In genomic region chr12:87334886-87335285, GRCm38 (mm10) we compare ENCODE assay signal across 11 mouse cellular contexts. TPM values are rescaled to one million over a fixed set of nuclear protein-coding genes. Genes with fewer than 3 reads are reported as not detected.
A peak's percentile ranks its signal among the peaks of the same experiment; 100 is the strongest.
DNase-seq lines count a peak whose midpoint lies in the region; ATAC-seq and TF ChIP-seq lines count a peak whose summit lies in the region.
"Had no signal": no experiment of that assay in that cellular context is flagged by ENCODE, and none has a peak within 500 bp of the region (broad histone marks: within the 10 kb centered on the region; RNA-seq: fewer than 3 reads in every experiment).

No protein-coding gene starts in this region.

- no peaks in the 10 kb centered on the region for H3K27me3 ChIP-seq in forebrain, embryonic 14.5 days (replicated peaks; ENCODE audit: control insufficient read depth, insufficient read depth, low read length)
- H3K27me3 ChIP-seq in forebrain, embryonic 12.5 days: no peaks in the 10 kb centered on the region
- H3K27me3 ChIP-seq: limb, embryonic 12.5 days; neural tube, embryonic 12.5 days had no signal

- peak; percentile 69 for DNase-seq in forebrain, embryonic 14.5 days (ENCODE audit: low spot score)
- no peak for DNase-seq in left cerebral cortex, adult 2 months (ENCODE audit: extremely low spot score in 1 of 2, low spot score in 2 of 2)
- DNase-seq in left cerebral cortex, adult 8-10 months (ENCODE audit: low spot score in 2 of 2): no peak
- no peak for DNase-seq in ES-E14 (ENCODE audit: low read depth, low spot score)
- no peak for DNase-seq in spleen, adult 18-20 months
- no peak for DNase-seq in adrenal gland, adult 8-10 months
- DNase-seq: heart, postnatal 36 days had no signal

- no peaks in the 10 kb centered on the region for H3K9me3 ChIP-seq in forebrain, embryonic 14.5 days (replicated peaks; ENCODE audit: control insufficient read depth, low read length)
- no peaks in the 10 kb centered on the region for H3K9me3 ChIP-seq in forebrain, embryonic 12.5 days
- H3K9me3 ChIP-seq in ES-E14 (ENCODE audit: control insufficient read depth, insufficient read depth, low read depth, low read length): no peaks in the 10 kb centered on the region
- H3K9me3 ChIP-seq: limb, embryonic 12.5 days; neural tube, embryonic 12.5 days had no signal

- no peak overlapping the region for H3K9ac ChIP-seq in forebrain, embryonic 14.5 days (ENCODE audit: low read length)
- no peak overlapping the region for H3K9ac ChIP-seq in forebrain, embryonic 12.5 days
- no peak overlapping the region for H3K9ac ChIP-seq in ES-E14 (ENCODE audit: insufficient read depth, low read depth, low read length, poor library complexity, severe bottlenecking)
- H3K9ac ChIP-seq: limb, embryonic 12.5 days; neural tube, embryonic 12.5 days had no signal

- TF ChIP-seq CTCF in left cerebral cortex, adult 2 months (IDR thresholded peaks at IDR 0.05): peak; percentile 68

- no peak for ATAC-seq in forebrain, embryonic 14.5 days
- ATAC-seq in forebrain, embryonic 12.5 days (ENCODE audit: low FRiP score): no peak
- ATAC-seq in granulocyte monocyte progenitor cell, adult 5-6 weeks (replicated peaks; ENCODE audit: poor library complexity, severe bottlenecking): peak; percentile 38; the same call in 1 of the 2 replicates

- 17% methylated on average over 2 of the region's 2 CpGs for whole genome bisulfite sequencing in forebrain, embryonic 14.5 days
- WGBS in forebrain, embryonic 12.5 days: 35% methylated on average over 2 of the region's 2 CpGs

- H3K4me2 ChIP-seq in forebrain, embryonic 14.5 days (ENCODE audit: low read length): no peak overlapping the region
- H3K4me2 ChIP-seq in forebrain, embryonic 12.5 days: no peak overlapping the region
- H3K4me2 ChIP-seq: limb, embryonic 12.5 days; neural tube, embryonic 12.5 days had no signal

- peaks cover 5% of the 10 kb centered on the region; the same call in 1 of the 2 replicates for H3K4me1 ChIP-seq in forebrain, embryonic 14.5 days (ENCODE audit: control insufficient read depth, insufficient read depth, low read length)
- peaks cover 13% of the 10 kb centered on the region; the same call in 1 of the 2 replicates for H3K4me1 ChIP-seq in forebrain, embryonic 12.5 days
- peaks cover 3 to 15% of the 10 kb centered on the region in 2 experiments for H3K4me1 ChIP-seq in ES-E14 (ENCODE audit: control insufficient read depth in 2 of 2, insufficient read depth in 2 of 2, low read length in 2 of 2, poor library complexity in 1 of 2)
- H3K4me1 ChIP-seq: neural tube, embryonic 12.5 days had no signal

- H3K27ac ChIP-seq in forebrain, embryonic 14.5 days (ENCODE audit: low read depth, low read length): no peak overlapping the region
- H3K27ac ChIP-seq in forebrain, embryonic 12.5 days: no peak overlapping the region
- H3K27ac ChIP-seq in left cerebral cortex, adult 2 months: no peak overlapping the region
- no peak overlapping the region for H3K27ac ChIP-seq in ES-E14 (ENCODE audit: insufficient read depth, low read depth, low read length, poor library complexity, severe bottlenecking)
- H3K27ac ChIP-seq: limb, embryonic 12.5 days; neural tube, embryonic 12.5 days had no signal

- intact Hi-C loops in left cerebral cortex, adult 2 months (cut with DNase I): loop anchor here (1.0 kb wide), 1 partner anchor 68 kb away; no protein-coding TSS in a partner anchor

- in situ Hi-C loops in ES-E14 (cut with MboI; ENCODE audit: low sequenced_read_pairs in 2 of 2, unreplicated experiment in 2 of 2): no loop called here

- no peak overlapping the region for H3K4me3 ChIP-seq in forebrain, embryonic 14.5 days (ENCODE audit: low read depth, low read length)
- no peak overlapping the region for H3K4me3 ChIP-seq in forebrain, embryonic 12.5 days (replicated peaks)
- no peak overlapping the region for H3K4me3 ChIP-seq in left cerebral cortex, adult 2 months
- no peak overlapping the region for H3K4me3 ChIP-seq in ES-E14 (ENCODE audit: insufficient read depth in 1 of 2, low read depth in 1 of 2, low read length in 2 of 2, poor library complexity in 1 of 2, severe bottlenecking in 1 of 2)
- H3K4me3 ChIP-seq: limb, embryonic 12.5 days; neural tube, embryonic 12.5 days had no signal

- H3K36me3 ChIP-seq in forebrain, embryonic 14.5 days (ENCODE audit: control insufficient read depth, insufficient read depth, low read length): no peaks in the 10 kb centered on the region
- no peaks in the 10 kb centered on the region; the same call in 1 of the 2 replicates for H3K36me3 ChIP-seq in forebrain, embryonic 12.5 days (replicated peaks)
- H3K36me3 ChIP-seq in ES-E14 (ENCODE audit: control insufficient read depth, insufficient read depth, low read length, poor library complexity, severe bottlenecking): peaks cover 2% of the 10 kb centered on the region
- H3K36me3 ChIP-seq: neural tube, embryonic 12.5 days had no signal

TF ChIP-seq in ES-E14, 5 proteins besides CTCF, POLR2A, EP300 and RAD21:
- TF ChIP-seq HCFC1 (IDR thresholded peaks at IDR 0.05; ENCODE audit: borderline replicate concordance, insufficient read depth, low read length) (no peak), ZC3H11A (IDR thresholded peaks at IDR 0.05; ENCODE audit: borderline replicate concordance, low read depth, low read length) (peak; percentile 67; the same call in 1 of the 2 replicates), ZNF384 (IDR thresholded peaks at IDR 0.05; ENCODE audit: low read depth, low read length) (no peak)

RNA-seq across cellular contexts. Expression of gene Ism2, which starts 35.4 kb away (rescaled TPM):
- polyA plus RNA-seq in forebrain, embryonic 14.5 days (2014; fragmentation: Nextera tagmentation; extraction: Ambion mirVana): 0.83 and 0.93 TPM in 2 replicates
- 1.2 and 1.8 TPM in 2 replicates for polyA plus RNA-seq in forebrain, embryonic 12.5 days (2016; fragmentation: Nextera tagmentation; extraction: Ambion mirVana)
- under 1 TPM; 0.19 to 0.27 TPM for total RNA-seq in left cerebral cortex, adult 2 months (2021)
- total RNA-seq in left cerebral cortex, adult 8-10 months (2022): under 1 TPM; 0.32 to 0.91 (median 0.54) TPM
- 3.0 and 3.2 TPM in 2 replicates for total RNA-seq in ES-E14 (2012; rRNA removed)
- not detected in 2 replicates for total RNA-seq in granulocyte monocyte progenitor cell, adult 5-6 weeks (2014; fragmentation: Nextera tagmentation)
- not detected in 2 replicates for total RNA-seq in granulocyte monocyte progenitor cell, adult 5-6 weeks (2017)
- under 1 TPM in 2 of 4 experiments, not detected in 2; 0.28 to 0.32 TPM for total RNA-seq in adrenal gland, adult 8-10 months (2022)
- total RNA-seq: heart, postnatal 36 days had no signal

RNA-seq across cellular contexts. Expression of gene Sptlc2, which starts 53.3 kb away (rescaled TPM):
- 51.8 and 65.8 TPM in 2 replicates for polyA plus RNA-seq in forebrain, embryonic 14.5 days (2014; fragmentation: Nextera tagmentation; extraction: Ambion mirVana)
- 50.8 and 54.2 TPM in 2 replicates for polyA plus RNA-seq in forebrain, embryonic 12.5 days (2016; fragmentation: Nextera tagmentation; extraction: Ambion mirVana)
- 10 to 100 TPM; 32.4 to 33.0 TPM for total RNA-seq in left cerebral cortex, adult 2 months (2021)
- 10 to 100 TPM; 27.6 to 37.0 (median 32.7) TPM for total RNA-seq in left cerebral cortex, adult 8-10 months (2022)
- 182 and 221 TPM in 2 replicates for total RNA-seq in ES-E14 (2012; rRNA removed)
- 124 and 145 TPM in 2 replicates for total RNA-seq in granulocyte monocyte progenitor cell, adult 5-6 weeks (2014; fragmentation: Nextera tagmentation)
- 153 and 160 TPM in 2 replicates for total RNA-seq in granulocyte monocyte progenitor cell, adult 5-6 weeks (2017)
- total RNA-seq in adrenal gland, adult 8-10 months (2022): 100 to 1,000 TPM; 224 to 333 (median 255) TPM
